Mouse (Mus musculus) inflammation-experienced regulatory T-cells, adult 6 months (primary cell): ENCODE data around the gene Tmc6. TPM values are rescaled to one million over a fixed set of nuclear protein-coding genes. Genes with fewer than 3 reads are reported as not detected.

Source experiments
- ATAC-seq: one replicate; pipeline ENCODE4 v1.8.0; 2017
- polyA plus RNA-seq, 3 experiments: library from polyadenylated mRNA; unstranded; fragments of 100-300 nt; shearing (Covaris generic); gene quantifications; one replicate each; pipeline ENCODE4 v1.2.1; 2017

Gene Tmc6
- polyA plus RNA-seq, 3 experiments from 2014 or later = 90.7 to 159 (median 116) TPM

DNA sequence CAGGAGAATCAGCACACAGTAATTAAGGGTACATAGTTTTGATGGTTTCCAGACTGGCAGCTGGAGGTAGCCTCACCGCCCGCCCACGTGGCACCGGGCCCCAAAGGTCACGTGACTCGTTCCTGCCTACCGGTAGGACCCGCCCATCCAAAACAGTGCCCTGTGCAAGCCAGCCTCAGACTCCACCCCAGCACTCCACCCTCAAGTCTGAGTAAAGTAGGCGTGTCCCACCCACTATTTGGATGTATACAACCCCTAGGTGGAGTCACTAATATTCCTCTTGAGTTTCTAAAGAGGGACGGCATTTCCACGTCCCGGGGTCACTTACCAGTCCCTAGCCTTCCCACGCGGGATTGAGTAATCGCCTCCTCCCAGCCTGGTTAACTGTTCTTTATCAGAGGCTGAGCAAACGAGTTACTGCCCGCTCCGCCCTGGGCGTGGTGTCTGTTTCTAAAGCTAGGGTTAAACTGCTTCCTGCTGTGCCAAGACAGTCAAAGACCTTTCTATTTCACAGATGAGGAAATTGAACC lies 1.4 kb downstream of the Tmc6 start:
- ATAC-seq = peak; percentile 71

DNA sequence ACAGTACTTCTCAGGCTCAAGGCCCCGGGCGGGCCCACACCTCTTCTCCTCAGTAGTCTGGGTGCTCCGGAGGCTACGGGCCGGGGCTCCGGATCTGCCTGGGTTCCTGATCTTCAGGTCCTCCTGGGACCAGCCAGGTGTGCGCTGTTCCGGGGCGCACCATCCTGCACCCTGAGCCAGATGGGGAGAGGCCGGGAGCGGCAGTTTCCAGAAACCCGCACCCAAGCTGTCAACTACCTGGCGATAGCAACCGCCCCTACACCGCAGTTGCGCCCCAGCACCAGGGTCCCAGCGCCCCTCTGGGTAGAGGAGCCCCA lies 1.8 kb downstream of the Tmc6 start:
- no peak for ATAC-seq

DNA sequence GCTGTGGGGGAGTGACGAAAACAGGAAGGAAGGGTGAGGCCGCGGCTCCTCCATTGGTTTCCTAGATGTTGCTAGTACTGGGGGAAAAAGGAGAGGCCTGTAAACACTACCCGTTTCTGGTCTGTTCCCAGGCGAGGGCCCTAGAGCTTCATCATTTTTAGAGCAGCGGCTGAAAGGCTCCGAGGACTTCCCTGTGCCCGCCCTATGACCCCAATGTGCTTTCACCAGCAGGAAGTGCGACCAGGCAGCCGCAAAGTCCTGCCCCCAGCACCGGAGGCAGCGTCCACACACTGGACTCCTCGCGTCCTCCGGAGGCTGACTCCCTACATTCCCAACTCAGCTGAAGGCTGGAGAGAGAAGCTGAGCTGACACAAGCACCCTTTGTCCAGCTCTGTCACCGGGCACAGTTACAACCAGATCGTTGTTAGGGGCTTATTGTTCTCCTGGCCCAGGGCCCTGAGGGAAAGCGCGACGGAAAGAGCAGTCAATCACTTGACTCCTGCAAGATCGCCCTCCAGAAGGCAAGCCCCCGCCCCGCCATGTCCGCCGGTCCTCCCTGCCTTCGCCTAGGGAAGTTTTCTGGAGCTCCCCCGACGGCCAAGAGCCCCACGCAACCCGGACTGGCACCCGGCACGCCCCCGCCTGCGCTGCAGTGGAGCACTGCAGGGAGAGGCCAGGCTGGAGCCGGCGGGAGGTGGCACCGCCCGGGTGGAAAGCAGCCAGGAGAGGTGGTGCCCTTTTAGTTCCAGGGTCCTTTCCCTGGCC lies 2.4 kb downstream of the Tmc6 start:
- no peak for ATAC-seq

GRCm38 (mm10) chr11:117778851-117779433 lies 3.1 kb downstream of the Tmc6 start:
- ATAC-seq = no peak

GRCm38 (mm10) chr11:117778031-117778430 lies 4.0 kb downstream of the Tmc6 start:
- no peak for ATAC-seq

DNA sequence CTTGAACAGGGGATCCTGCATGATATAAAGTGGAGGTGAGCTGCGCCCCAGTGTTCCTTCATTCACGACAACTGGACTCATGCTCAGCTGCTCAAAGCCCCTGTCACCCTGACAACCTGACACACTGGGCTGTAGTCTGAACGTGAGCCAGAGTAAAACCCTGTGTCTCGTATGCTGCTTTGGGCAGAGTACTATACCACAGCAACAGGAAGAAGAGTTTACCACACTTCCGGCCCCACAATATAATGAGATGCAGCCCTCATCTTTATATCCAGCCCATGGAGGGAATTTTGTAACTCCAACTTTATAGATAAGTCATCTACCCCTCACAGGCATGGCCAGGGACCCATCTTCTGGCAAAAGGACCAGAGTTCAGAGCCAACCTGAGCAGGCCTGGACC lies 4.9 kb downstream of the Tmc6 start:
- peak; percentile 57 for ATAC-seq

DNA sequence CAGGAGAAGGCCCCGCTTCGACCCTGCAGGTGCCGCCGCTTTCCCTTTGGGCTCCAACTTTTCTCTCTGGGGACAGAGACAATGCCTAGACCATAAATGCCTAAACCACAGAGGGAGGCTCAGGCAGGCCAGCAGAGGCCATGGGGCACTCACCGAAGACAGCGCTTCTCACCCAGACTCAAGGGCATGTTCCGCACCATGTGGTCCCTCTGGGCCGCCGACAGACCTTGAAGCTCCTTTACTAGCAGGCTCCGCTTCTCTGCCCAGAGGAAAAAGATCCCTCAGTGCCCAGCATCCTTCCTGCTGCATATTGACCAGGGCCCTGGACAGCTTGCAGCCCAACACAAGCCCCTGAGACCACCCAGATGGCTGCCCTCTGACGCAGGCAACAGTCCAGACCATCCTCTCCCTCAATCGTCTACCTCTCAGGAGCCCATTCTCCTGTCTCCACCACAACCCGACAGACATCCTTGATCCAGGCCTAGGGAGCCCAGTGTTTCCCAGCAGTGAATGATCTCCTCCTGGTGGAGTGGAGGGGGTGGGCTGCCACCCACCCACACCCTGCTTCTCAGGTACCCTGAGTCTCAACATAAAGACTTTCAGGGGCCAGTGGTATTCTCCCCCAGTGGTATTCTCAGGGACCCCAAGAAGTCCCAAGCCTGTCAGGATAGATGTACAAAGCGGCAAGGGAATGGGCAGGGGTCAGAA lies 5.8 kb downstream of the Tmc6 start:
- no peak for ATAC-seq

DNA sequence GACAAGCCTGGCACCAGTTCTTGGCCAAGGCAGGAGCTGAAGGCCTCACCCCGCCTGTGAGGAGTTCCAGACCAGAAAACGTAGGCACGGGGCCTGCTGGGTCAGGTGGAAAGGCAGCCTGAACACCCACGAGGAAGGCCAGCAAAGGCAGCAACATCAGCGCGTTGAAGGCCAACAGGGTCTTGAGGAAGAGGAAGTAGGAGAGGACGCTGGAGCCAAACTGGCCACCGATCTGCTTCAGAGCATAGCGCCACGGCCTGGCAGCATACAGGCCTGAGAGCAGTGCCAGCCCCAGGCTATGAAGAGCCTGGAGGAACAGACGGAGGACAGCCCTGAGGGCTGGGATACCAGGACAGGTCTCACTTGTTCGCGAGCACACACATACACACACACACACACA lies 6.5 kb downstream of the Tmc6 start:
- no peak for ATAC-seq

DNA sequence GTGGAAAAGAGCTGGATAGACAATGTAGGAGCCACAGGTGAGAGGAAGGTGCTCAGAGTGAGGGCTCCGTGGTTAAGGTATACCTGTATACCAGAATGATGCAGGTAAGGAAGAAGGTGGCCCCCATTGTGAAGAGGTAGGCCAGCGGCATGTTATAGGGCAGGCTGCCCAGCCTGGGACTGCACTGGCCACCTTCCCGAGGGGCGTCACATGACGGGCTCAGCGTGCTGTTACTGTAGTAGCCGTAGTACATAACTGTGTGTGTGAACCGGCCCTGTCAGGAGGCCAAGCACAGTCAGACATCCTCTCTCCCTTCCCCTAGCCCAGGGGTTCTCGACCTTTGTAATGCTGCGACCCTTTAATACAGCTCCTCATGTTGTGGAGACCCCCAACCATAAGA lies 7.1 kb downstream of the Tmc6 start:
- ATAC-seq = no peak

DNA sequence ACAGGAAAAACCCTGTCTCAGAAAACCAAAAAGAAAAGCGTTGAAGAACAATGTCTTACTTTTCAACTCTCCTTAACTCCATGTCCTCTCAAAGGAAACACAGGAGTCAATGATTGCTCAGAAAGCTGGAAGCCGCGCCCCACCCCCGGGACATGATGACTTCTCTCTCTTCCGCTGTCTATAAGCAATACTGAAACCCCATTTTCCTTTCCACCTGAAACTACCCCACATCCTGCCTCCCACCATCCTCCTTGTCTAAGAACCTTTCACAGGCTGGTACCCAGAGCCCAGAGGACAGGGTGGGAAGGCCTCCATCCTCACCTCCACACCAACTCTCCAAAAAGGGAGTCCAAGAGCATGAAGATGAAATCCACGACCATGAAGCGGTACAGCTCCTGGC lies 9.6 kb downstream of the Tmc6 start:
- ATAC-seq = peak; percentile 83

GRCm38 (mm10) chr11:117770407-117770806 lies 11.6 kb downstream of the Tmc6 start:
- ATAC-seq = no peak

DNA sequence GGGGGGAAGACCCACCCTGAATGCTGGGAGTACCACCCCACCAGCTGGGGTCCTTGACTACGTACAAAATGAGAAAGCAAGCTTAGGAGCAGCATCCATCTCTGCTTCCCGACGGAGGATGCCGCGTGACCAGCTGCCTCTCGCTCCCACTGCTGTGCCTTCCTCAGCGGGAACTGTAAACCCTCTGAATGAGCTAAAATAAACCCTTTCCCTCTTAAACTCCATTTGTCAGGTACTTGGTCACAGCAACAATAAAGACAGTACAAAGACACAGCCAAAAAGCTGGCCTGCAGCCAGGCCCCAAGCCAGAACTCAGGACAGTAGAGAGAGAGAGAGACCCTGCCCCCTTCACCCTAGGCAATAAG lies 12.3 kb downstream of the Tmc6 start:
- ATAC-seq = no peak

- ATAC-seq = no peak
These were observed 13.0 kb downstream of the Tmc6 start for GRCm38 (mm10) chr11:117768725-117769682.

DNA sequence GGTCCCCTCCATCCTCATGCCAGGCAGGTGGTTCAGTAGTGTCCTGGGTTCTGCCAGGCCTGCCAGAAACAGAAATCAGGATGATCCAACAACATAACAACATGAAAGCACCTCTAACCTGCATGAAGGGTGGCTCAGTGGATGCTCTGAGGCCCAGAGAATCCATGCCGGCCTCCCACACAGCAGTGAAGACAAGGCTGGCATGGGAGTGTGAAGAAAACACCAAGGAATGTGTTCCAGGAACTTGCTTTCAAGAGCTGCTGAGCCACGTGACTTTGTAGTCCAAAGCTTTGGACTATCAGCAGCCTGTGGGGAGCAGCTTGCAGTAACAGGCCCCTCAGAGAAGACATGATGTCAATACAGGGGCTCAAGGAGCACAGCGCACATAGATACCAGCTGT lies 15.7 kb downstream of the Tmc6 start:
- ATAC-seq = no peak

GRCm38 (mm10) chr11:117765361-117765760 lies 16.6 kb downstream of the Tmc6 start:
- no peak for ATAC-seq

DNA sequence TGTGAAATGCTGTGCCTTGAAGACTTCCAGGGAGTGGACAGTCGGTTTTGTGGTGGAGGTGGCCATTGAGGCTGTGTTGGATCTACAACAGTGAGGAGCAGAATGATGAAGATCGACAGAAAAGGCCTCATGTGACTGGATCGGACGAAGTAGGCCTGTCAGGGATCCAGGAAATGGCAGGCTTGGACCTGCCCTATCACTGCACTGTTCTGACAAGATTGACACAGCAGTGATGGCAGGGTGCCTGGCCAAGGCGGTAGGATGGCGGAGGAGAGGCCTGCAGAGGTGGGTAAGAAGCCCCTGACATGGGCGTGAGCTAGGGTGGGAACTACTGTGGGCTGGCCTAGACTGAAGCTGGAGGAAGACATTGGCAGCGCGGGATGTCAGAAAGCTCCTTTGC lies 17.7 kb downstream of the Tmc6 start:
- no peak for ATAC-seq

GRCm38 (mm10) chr11:117762246-117762645 lies 19.8 kb downstream of the Tmc6 start:
- no peak for ATAC-seq

- no peak for ATAC-seq
These were observed 20.2 kb downstream of the Tmc6 start for GRCm38 (mm10) chr11:117761801-117762200.

GRCm38 (mm10) chr11:117760374-117761119 lies 21.5 kb downstream of the Tmc6 start:
- no peak for ATAC-seq

- no peak for ATAC-seq
These were observed 22.7 kb downstream of the Tmc6 start for GRCm38 (mm10) chr11:117759267-117759666.

DNA sequence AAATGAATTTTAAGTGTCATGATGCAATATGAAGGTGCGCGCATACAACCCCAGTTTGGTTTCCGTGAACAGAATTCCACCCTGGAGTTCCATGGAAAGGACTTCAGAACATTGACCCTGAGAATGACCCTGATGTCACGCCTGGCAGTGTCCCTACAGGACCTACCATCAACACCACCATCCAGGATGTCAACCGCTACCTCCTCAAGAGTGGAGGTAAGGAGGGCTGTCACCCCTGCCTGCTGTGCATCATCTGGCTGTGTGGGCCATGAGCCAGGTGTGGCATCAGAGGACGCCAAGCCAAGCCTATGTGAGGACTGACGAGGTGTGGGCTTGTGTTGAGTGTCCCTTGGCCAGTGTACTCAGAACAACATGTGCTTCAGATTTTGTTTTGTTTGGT lies 26.1 kb downstream of the Tmc6 start:
- ATAC-seq = no peak

GRCm38 (mm10) chr11:117751544-117751943 lies 30.5 kb downstream of the Tmc6 start:
- no peak for ATAC-seq
